Mouse (Mus musculus): ENCODE data around the gene Gm4707. TPM values are rescaled to one million over a fixed set of nuclear protein-coding genes. Genes with fewer than 3 reads are reported as not detected.

Gene Gm4707
- polyA plus RNA-seq (2012; rRNA removed): 0.44 and 0.50 TPM in 2 replicates

DNA sequence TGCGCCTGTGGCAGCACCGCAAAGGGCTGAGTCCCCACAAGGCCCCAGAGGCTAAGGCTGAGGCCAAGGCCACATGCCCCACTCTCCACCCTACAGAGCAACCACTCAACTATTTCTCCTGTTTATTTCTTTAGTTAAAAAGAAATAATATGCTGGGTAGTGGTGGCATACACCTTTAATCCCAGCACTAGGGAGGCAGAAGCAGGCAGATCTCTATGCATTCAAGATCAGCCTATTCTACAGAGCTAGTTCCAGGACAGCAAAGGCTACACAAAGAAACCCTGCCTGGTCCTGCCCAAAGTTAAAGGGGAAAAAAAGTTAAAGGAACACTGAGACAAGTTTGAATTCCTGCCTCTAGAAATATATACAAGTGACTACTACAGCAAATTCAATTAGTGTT is at the start of gene Gm4707:
TSS of gene Gm4707 (minus strand) at position 101 of the 400 bp plus-strand sequence.

DNA sequence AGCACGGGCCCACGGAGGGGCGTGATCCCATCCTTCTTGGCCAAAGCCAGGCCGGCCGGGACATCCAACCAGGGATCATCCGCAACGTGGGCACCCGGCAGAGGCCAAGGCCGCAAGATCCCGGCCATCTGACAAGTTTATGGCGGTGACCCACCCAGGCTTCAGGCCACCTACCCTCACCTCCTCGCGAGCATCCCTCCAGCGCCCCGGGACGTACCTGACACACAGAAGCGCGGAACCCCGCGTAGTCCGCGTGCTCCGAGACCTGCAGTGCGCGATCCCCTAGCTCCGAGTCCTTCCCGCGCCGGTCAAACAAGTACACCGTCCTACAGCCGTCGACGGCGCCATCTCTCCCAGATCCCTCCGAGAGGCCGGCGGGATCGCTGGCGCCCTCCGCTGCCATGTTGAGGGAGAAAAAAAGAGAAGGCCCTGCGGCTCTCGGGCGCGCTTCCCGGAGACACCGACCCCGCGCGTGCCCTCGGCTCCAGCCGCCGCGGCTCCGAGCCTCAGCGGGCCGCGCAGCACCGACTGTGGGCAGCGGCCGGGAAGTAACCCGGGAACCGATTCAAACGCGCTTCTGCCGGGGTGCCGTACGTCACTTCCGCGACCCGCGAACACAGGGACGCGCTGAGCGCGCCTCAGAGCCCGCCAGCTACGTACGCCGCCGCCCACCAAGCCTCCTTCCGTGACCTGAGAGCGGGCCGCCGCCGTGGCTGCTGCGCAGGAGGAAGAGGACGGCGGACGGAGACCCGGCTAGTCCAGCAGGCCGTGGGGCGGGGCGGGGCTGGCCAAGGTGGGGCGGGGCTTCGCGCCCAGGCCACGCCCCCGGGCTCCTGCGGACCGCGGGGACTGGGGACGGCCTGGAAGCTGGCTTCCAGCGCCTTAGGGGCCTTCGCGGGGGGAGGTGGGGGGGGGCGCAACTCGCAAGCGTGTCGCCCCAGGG is 15.3 kb upstream of the Gm4707 start, which contains the start of gene Smchd1:
TSS of gene Smchd1 (minus strand) at position 582 of the 943 bp plus-strand sequence.

Other genes starting within 250 kb of the Gm4707 start
- gene Emilin2, start 147.9 kb downstream of the Gm4707 start, polyA plus RNA-seq (2012; rRNA removed): 13.2 and 18.4 TPM in 2 replicates
- gene Smchd1, start 15.4 kb upstream of the Gm4707 start, polyA plus RNA-seq (2012; rRNA removed): 21.4 and 22.4 TPM in 2 replicates
- 20.0 and 20.8 TPM in 2 replicates for gene Ndc80, start 66.9 kb upstream of the Gm4707 start, polyA plus RNA-seq (2012; rRNA removed)
- gene Spdya, start 92.1 kb upstream of the Gm4707 start, polyA plus RNA-seq (2012; rRNA removed): 0.05 TPM in 2 replicates
- gene Wdr43, start 156.0 kb upstream of the Gm4707 start, polyA plus RNA-seq (2012; rRNA removed): 27.8 and 33.9 TPM in 2 replicates
- gene Togaram2, start 213.3 kb upstream of the Gm4707 start, polyA plus RNA-seq (2012; rRNA removed): 0.01 TPM in 2 replicates